ENCODE assay signal across 8 mouse cellular contexts in the genomic region with DNA sequence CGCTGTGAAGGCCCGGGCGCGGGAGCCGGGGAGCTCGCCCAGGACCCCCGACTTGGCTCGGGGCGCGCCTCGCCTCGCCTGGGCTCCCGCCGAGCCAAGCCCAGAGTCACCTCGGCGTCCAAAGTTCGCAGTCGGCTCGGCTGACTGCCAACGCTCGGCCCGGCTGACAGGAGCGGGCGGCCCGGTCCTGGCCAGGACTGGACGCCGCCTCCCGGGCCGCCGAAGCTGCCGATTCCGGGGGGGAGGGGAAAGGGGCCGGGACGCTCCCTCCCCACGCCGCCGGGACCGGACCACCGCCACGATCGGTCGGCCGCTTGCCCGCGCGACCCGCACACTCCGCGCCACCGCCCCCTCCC. TPM values are rescaled to one million over a fixed set of nuclear protein-coding genes. Genes with fewer than 3 reads are reported as not detected.
DNase-seq lines count a peak whose midpoint lies in the region; ATAC-seq lines count a peak whose summit lies in the region.

No protein-coding gene starts in this region.

- peak; percentile 77 for DNase-seq in urinary bladder, postnatal 14 days (ENCODE audit: low spot score)
- no peak for DNase-seq in urinary bladder, adult 18-20 months (ENCODE audit: low spot score in 2 of 2)
- DNase-seq in kidney, adult 18-20 months = peak; percentile 96
- DNase-seq in testis, postnatal 10 days (ENCODE audit: low spot score) = peak; percentile 87
- no peak for DNase-seq in cerebellum, adult 9-10 months
- DNase-seq in left cerebral cortex, adult 11 months (ENCODE audit: low spot score) = no peak

- peak overlapping the region; percentile 97 for H3K27ac ChIP-seq in forebrain, embryonic 15.5 days (replicated peaks)
- peak overlapping the region; percentile 97 for H3K27ac ChIP-seq in lung, embryonic 16.5 days (ENCODE audit: low read length)

- H3K4me3 ChIP-seq in forebrain, embryonic 15.5 days = peak overlapping the region; percentile 62
- H3K4me3 ChIP-seq in lung, embryonic 16.5 days (ENCODE audit: low read length) = peak overlapping the region; percentile 70

- peak; percentile 36 for ATAC-seq in forebrain, embryonic 15.5 days (replicated peaks)
- peak; percentile 61 for ATAC-seq in lung, embryonic 16.5 days (ENCODE audit: low read depth)

- no peaks in the 10 kb centered on the region for H3K36me3 ChIP-seq in forebrain, embryonic 15.5 days
- H3K36me3 ChIP-seq in lung, embryonic 16.5 days (ENCODE audit: control insufficient read depth, insufficient read depth, low read length) = no peaks in the 10 kb centered on the region

- H3K9ac ChIP-seq in forebrain, embryonic 15.5 days (replicated peaks) = peak overlapping the region; percentile 79
- peak overlapping the region; percentile 83 for H3K9ac ChIP-seq in lung, embryonic 16.5 days (ENCODE audit: low read length)

- H3K27me3 ChIP-seq in forebrain, embryonic 15.5 days = no peaks in the 10 kb centered on the region
- H3K27me3 ChIP-seq in lung, embryonic 16.5 days (ENCODE audit: control insufficient read depth, insufficient read depth, low read depth, low read length) = no peaks in the 10 kb centered on the region

- peaks cover 31% of the 10 kb centered on the region for H3K4me1 ChIP-seq in forebrain, embryonic 15.5 days
- peaks cover 17% of the 10 kb centered on the region for H3K4me1 ChIP-seq in lung, embryonic 16.5 days (replicated peaks; ENCODE audit: control insufficient read depth, insufficient read depth, low read length)

- WGBS in forebrain, embryonic 15.5 days = 0% methylated on average over 42 of the region's 50 CpGs
- WGBS in lung, embryonic 16.5 days = under 1% methylated on average over 40 of the region's 50 CpGs

- peak overlapping the region; percentile 73 for H3K4me2 ChIP-seq in forebrain, embryonic 15.5 days (replicated peaks)
- H3K4me2 ChIP-seq in lung, embryonic 16.5 days (ENCODE audit: low read depth, low read length) = peak overlapping the region; percentile 72

- H3K9me3 ChIP-seq in forebrain, embryonic 15.5 days = no peaks in the 10 kb centered on the region
- no peaks in the 10 kb centered on the region for H3K9me3 ChIP-seq in lung, embryonic 16.5 days (ENCODE audit: control insufficient read depth, low read length)

RNA-seq across cellular contexts. Expression of a gene that starts 0.3 kb away (rescaled TPM):
- 62.5 and 69.6 TPM in 2 replicates for polyA plus RNA-seq in forebrain, embryonic 15.5 days (2015; fragmentation: Nextera tagmentation; extraction: Ambion mirVana)
- polyA plus RNA-seq in lung, embryonic 16.5 days (2015; fragmentation: Nextera tagmentation; extraction: Ambion mirVana) = 65.0 and 66.2 TPM in 2 replicates

Comparison
In these comparisons a context has a peak if more than half of its experiments do, and no peak if none do; other contexts are left out.
1. DNase-seq: peak in urinary bladder, postnatal 14 days (single experiment), kidney, adult 18-20 months (single experiment) and testis, postnatal 10 days (single experiment); none in urinary bladder, adult 18-20 months (0 of 2), cerebellum, adult 9-10 months (single experiment) and left cerebral cortex, adult 11 months (single experiment).